Mouse (Mus musculus) stomach, postnatal 0 days (tissue): Measurements from ENCODE around the gene Dscam. TPM values are rescaled to one million over a fixed set of nuclear protein-coding genes. Genes with fewer than 3 reads are reported as not detected.
A peak's percentile ranks its signal among the peaks of the same experiment; 100 is the strongest.

ENCODE experiments used
- ATAC-seq: fragments of 200-750 bp; cut with Nextera tagmentation; 2 replicates; pipeline ENCODE4 v1.8.0; 2017; ENCODE audit not compliant: low FRiP score, low TSS enrichment
- DNase-seq: peaks from one replicate; pipeline ENCODE4 v3.0.0-alpha.2; 2016; ENCODE audit warnings: low spot score
- H3K27ac ChIP-seq: fragments of 300-500 bp; sonication (generic); replicated peaks from 2 replicates; pipeline ENCODE4 v1.5.1; 2014; ENCODE audit warnings: mild to moderate bottlenecking, control low read depth
- H3K27me3 ChIP-seq: fragments of 300-500 bp; sonication (generic); 2 replicates; pipeline ENCODE4 v1.6.1; 2014; ENCODE audit warnings: low read length; ENCODE audit not compliant: control insufficient read depth, insufficient read depth
- H3K36me3 ChIP-seq: fragments of 300-500 bp; sonication (generic); 2 replicates; pipeline ENCODE4 v1.6.1; 2014; ENCODE audit warnings: low read length, mixed read lengths; ENCODE audit not compliant: control insufficient read depth, insufficient read depth
- H3K4me1 ChIP-seq: fragments of 300-500 bp; sonication (generic); replicated peaks from 2 replicates; pipeline ENCODE4 v1.6.1; 2014; ENCODE audit warnings: antibody characterized with exemption; ENCODE audit not compliant: control insufficient read depth, insufficient read depth
- H3K4me2 ChIP-seq: fragments of 300-500 bp; sonication (generic); replicated peaks from 2 replicates; pipeline ENCODE4 v1.6.1; 2014; ENCODE audit warnings: low read depth, mild to moderate bottlenecking, control low read depth, moderate library complexity
- H3K4me3 ChIP-seq: fragments of 300-500 bp; sonication (generic); 2 replicates; pipeline ENCODE4 v1.5.1; 2014; ENCODE audit warnings: low read depth, low read length, control low read depth
- H3K9ac ChIP-seq: fragments of 300-500 bp; sonication (generic); 2 replicates; pipeline ENCODE4 v1.6.1; 2014; ENCODE audit warnings: mild to moderate bottlenecking, low read length, control low read depth, mixed read lengths
- H3K9me3 ChIP-seq: fragments of 300-500 bp; sonication (generic); 2 replicates; pipeline ENCODE4 v1.6.1; 2016; ENCODE audit warnings: low read length; ENCODE audit not compliant: control insufficient read depth
- CTCF ChIP-seq: IDR thresholded peaks from 2 replicates; pipeline ENCODE4 v1.5.1; 2016; ENCODE audit warnings: antibody characterized with exemption, low read depth, mild to moderate bottlenecking, moderate library complexity
- EP300 ChIP-seq: optimal IDR thresholded peaks from 2 replicates; pipeline ENCODE3; 2016; ENCODE audit warnings: antibody characterized with exemption
- WGBS: fragments of 180-500 bp; shearing (Covaris S2); extraction: QIAGEN DNeasy Blood & Tissue Kit; methylation state at CpG from one replicate; pipeline ENCODE4 v1.1.7; 2014; 5-methylcytosine and 5-hydroxymethylcytosine counted together
- polyA plus RNA-seq: library from polyadenylated mRNA; unstranded; fragments of >200 nt; fragmentation: Nextera tagmentation; extraction: Ambion mirVana; gene quantifications from 2 replicates; pipeline ENCODE4 v1.2.1, GENCODE M21; 2015

Gene Dscam
- polyA plus RNA-seq, 1 experiment from 2014 or later, result 0.13 TPM

DNA sequence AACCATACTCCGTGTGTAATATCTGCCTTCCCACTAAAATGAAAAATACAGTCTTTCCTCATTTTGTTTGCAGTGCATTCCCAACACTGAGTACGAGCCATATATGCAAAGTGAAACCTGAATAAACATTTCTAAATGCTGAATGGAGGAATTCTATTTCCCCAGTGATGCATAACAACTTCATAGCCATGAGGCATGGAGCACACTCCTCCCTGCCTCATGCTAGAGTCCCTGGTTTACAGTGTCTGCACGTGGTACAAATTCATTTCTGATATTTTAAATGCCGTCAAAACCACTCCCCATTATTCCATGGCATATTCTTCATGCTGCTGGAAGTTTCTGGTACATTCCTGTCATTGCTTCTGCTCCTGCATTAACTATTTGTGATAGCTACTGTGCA lies 552.8 kb downstream of the Dscam start:
- no peak for ATAC-seq
- Histone ChIP-seq H3K4me1 (no peaks in the 10 kb centered on the region), H3K9ac (no peak overlapping the region), H3K4me2 (no peak overlapping the region), H3K27ac (no peak overlapping the region), H3K4me3 (no peak overlapping the region), H3K36me3 (no peaks in the 10 kb centered on the region), H3K9me3 (no peaks in the 10 kb centered on the region), H3K27me3 (no peaks in the 10 kb centered on the region)
- TF ChIP-seq EP300, result no peak
- TF ChIP-seq CTCF, result no peak
- DNase-seq, result no peak
- 44% methylated on average over 4 of the region's 4 CpGs for WGBS

GRCm38 (mm10) chr16:96613275-96613674 lies 557.3 kb downstream of the Dscam start:
- Histone ChIP-seq H3K9me3 (no peaks in the 10 kb centered on the region), H3K27ac (no peak overlapping the region), H3K9ac (no peak overlapping the region), H3K36me3 (no peaks in the 10 kb centered on the region), H3K27me3 (no peaks in the 10 kb centered on the region), H3K4me1 (no peaks in the 10 kb centered on the region), H3K4me2 (no peak overlapping the region), H3K4me3 (no peak overlapping the region)
- WGBS, result 34% methylated on average over 4 of the region's 4 CpGs
- DNase-seq, result no peak
- no peak for ATAC-seq
- TF ChIP-seq CTCF (no peak), EP300 (no peak)

GRCm38 (mm10) chr16:96610806-96611205 lies 559.7 kb downstream of the Dscam start:
- no peaks in the 10 kb centered on the region for H3K36me3 ChIP-seq
- H3K9ac ChIP-seq, result no peak overlapping the region
- TF ChIP-seq CTCF (peak; percentile 74), EP300 (no peak)
- DNase-seq, result peak; percentile 51
- no peak overlapping the region for H3K4me3 ChIP-seq
- H3K27me3 ChIP-seq, result no peaks in the 10 kb centered on the region
- no peaks in the 10 kb centered on the region for H3K4me1 ChIP-seq
- WGBS, result 77% methylated on average over 1 of the region's 1 CpGs
- no peak overlapping the region for H3K27ac ChIP-seq
- ATAC-seq, result no peak
- H3K9me3 ChIP-seq, result no peaks in the 10 kb centered on the region
- H3K4me2 ChIP-seq, result no peak overlapping the region

GRCm38 (mm10) chr16:96602206-96602605 lies 568.3 kb downstream of the Dscam start:
- H3K36me3 ChIP-seq, result no peaks in the 10 kb centered on the region
- H3K4me1 ChIP-seq, result no peaks in the 10 kb centered on the region
- H3K9ac ChIP-seq, result no peak overlapping the region
- no peaks in the 10 kb centered on the region for H3K9me3 ChIP-seq
- H3K4me2 ChIP-seq, result no peak overlapping the region
- H3K4me3 ChIP-seq, result no peak overlapping the region
- H3K27me3 ChIP-seq, result no peaks in the 10 kb centered on the region
- no peak overlapping the region for H3K27ac ChIP-seq
- ATAC-seq (no peak), DNase-seq (no peak)
- 58% methylated on average over 2 of the region's 2 CpGs for WGBS
- no peak for TF ChIP-seq EP300

GRCm38 (mm10) chr16:96600791-96601190 lies 569.8 kb downstream of the Dscam start:
- WGBS, result 84% methylated on average over 11 of the region's 11 CpGs
- Histone ChIP-seq H3K9ac (no peak overlapping the region), H3K4me1 (no peaks in the 10 kb centered on the region), H3K4me2 (no peak overlapping the region), H3K36me3 (no peaks in the 10 kb centered on the region), H3K27me3 (no peaks in the 10 kb centered on the region), H3K4me3 (no peak overlapping the region), H3K9me3 (no peaks in the 10 kb centered on the region), H3K27ac (no peak overlapping the region)
- DNase-seq (no peak), ATAC-seq (no peak)
- TF ChIP-seq EP300, result no peak
- no peak for TF ChIP-seq CTCF

DNA sequence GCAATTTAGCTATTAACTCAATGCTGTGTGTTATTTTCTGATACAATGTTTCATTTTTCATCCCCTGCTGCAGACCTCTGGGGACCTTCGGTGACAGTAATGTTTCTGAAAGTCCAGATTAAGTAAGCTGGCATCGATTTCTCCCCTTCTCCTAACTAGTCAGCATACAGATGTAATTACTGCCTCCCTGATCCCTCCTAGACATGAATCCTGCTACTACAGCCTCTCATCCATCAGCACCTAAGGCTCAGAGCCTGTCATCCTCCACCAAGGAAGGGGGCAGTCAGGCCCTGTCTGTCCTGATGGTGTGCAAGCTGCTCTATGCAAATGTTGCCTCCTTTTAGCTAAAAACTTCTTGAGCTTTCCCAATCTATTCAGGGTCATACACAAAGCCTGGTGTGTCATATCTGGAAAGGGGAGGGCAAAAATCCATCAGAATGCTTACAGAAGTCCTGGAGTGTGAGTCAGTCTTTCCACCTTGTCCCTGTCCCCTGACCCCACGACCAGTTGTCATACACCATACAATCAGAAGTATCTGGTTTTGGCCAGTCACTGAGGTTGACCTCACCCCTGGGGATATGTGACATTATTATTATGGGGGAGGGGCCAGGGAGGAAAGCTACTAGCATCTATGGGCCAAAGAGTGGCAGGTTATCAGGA lies 571.0 kb downstream of the Dscam start:
- no peak overlapping the region for H3K4me2 ChIP-seq
- H3K36me3 ChIP-seq, result no peaks in the 10 kb centered on the region
- no peak overlapping the region for H3K9ac ChIP-seq
- H3K4me3 ChIP-seq, result no peak overlapping the region
- no peaks in the 10 kb centered on the region for H3K27me3 ChIP-seq
- no peaks in the 10 kb centered on the region for H3K4me1 ChIP-seq
- H3K9me3 ChIP-seq, result no peaks in the 10 kb centered on the region
- no peak overlapping the region for H3K27ac ChIP-seq
- no peak for ATAC-seq
- DNase-seq, result no peak
- TF ChIP-seq EP300 (no peak), CTCF (no peak)
- WGBS, result 58% methylated on average over 3 of the region's 3 CpGs
